Mouse (Mus musculus) embryo, embryonic 11.5 days (tissue): ENCODE data around the gene Ushbp1.

Source experiments
- DNase-seq: peaks from one replicate; pipeline ENCODE4 v3.0.0-alpha.2; 2012; ENCODE audit warnings: low read depth, low spot score

The Ushbp1 gene

GRCm38 (mm10) chr8:71394481-71394880 lies 1.1 kb downstream of the Ushbp1 start:
- no peak for DNase-seq

GRCm38 (mm10) chr8:71392871-71393270 lies 2.7 kb downstream of the Ushbp1 start:
- no peak for DNase-seq

DNA sequence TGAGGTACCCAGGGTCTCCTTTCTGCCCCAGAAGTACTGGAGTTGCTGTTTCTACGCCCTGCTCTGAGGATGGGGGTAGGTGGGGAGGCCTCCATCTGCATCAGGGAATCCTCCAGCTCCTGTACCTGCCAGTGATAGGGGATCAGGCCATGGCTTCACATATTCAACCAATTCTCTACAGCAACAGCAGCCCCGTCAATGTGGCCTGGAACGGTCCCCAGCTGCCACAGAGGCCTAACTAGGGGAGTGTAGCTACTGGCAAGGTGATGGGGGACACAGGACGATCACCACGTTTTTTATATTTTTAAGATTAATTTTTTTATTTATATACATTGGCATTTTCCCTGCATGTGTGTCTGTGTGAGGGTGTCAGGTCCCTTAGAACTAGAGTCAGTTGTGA lies 3.2 kb downstream of the Ushbp1 start:
- DNase-seq: no peak

GRCm38 (mm10) chr8:71391696-71392095 lies 3.9 kb downstream of the Ushbp1 start:
- no peak for DNase-seq

- DNase-seq: no peak
Measured at GRCm38 (mm10) chr8:71388267-71388666, 7.3 kb downstream of the Ushbp1 start.

- no peak for DNase-seq
Measured at GRCm38 (mm10) chr8:71385212-71385835, 10.3 kb downstream of the Ushbp1 start.

DNA sequence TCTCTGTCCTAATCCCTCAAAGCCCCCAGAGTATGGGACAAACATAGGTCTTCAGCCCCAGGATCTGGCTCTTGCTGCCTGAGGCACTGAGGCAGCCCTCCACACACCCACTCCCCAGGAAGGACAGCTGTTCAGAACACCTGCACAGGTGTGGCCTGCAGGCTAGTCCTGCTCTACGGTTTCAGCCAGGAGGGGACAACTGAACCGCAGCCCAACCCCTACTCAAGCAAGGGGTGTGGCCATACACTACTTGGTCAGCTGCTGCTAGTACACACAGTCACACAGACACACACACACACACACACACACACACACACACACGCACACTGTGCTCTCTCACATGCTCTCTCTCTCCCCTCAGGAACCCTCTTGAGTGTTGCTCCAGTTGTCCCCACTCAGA lies 11.7 kb downstream of the Ushbp1 start:
- DNase-seq: no peak

- DNase-seq: no peak
Measured at GRCm38 (mm10) chr8:71383396-71383795, 12.2 kb downstream of the Ushbp1 start.

DNA sequence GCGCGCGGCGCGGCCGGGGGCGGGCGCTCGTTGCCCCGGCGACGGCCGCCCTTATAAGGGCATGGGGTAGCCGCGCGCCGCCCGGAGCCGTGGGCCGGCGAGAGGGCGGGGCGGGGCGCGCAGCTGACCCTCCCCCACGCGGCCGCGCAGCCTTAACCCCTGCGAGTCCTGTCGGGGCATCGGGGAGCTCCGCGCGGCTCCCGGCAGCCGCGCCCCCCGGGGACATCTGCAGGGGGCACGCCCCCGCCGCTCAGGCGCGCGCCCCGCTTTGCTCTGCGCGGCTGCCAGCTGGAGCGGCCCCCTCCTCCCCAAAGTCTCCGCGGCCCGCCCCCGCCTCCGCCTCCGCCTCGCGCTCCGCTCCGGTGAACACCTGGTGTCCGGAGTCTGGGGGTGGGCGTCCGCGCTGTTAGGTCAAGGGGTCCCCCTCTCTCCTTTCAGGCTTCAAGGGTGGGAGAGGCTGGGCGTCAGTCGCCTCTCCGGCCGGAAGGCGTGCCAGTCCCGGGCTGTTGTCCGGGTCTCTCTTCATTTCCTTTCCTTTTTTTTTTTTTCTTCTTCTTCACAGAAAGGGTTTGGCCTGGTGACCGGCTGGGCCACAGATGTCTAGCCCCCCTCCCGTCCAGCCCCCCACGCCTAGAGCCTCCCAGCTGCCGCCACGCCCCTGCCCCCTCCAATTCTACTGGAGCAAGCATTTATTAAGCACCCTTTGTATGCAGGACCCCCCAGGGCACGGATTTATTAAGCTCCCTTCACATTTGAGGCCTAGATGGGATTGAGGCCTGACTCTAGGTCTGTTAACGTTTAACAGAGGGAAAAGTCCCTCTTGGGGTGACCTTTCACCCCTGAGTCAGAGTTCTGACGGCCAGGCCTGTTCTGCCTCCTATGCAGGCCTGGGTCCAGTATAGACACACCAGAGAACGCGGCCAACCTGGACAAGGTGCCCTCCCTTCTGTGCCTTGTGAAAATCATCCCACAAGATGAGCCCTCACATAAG lies 13.3 kb downstream of the Ushbp1 start:
- peak; percentile 77 for DNase-seq

DNA sequence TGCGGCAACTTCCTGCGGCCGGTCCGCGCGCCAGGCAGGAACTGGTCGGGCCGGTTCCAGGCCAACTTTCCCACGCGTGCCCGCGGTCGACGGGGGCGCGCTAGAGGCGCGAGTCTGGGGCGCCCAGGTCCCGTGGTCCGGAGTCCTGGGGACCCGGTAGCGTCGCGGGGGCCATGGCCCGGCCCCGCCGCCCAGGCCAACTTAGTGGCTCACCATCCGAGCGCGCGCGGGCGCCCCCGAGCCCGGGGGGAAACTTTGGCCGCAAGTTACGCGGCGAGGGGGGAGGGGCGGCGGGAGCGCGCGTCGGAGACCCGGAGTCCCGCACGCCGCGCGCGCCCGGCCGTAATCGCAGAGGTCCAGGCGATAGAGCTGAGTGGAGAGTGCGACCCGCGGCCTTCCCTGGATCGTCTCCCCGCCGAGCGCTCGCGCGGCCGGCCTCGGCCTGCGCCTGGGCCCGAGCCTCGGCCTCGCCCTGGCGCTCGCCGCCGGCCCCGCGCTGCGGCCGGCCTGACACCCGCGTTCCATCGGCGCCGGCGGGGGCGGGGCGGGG lies 14.1 kb downstream of the Ushbp1 start, which contains the start of gene Nr2f6:
TSS of gene Nr2f6 (minus strand) at position 540 of the 550 bp plus-strand sequence.
- peak; percentile 65 for DNase-seq

- DNase-seq: no peak
Measured at GRCm38 (mm10) chr8:71380178-71381171, 15.1 kb downstream of the Ushbp1 start.

GRCm38 (mm10) chr8:71379512-71380075 lies 16.0 kb downstream of the Ushbp1 start:
- DNase-seq: no peak

GRCm38 (mm10) chr8:71379008-71379407 lies 16.6 kb downstream of the Ushbp1 start:
- DNase-seq: no peak

DNA sequence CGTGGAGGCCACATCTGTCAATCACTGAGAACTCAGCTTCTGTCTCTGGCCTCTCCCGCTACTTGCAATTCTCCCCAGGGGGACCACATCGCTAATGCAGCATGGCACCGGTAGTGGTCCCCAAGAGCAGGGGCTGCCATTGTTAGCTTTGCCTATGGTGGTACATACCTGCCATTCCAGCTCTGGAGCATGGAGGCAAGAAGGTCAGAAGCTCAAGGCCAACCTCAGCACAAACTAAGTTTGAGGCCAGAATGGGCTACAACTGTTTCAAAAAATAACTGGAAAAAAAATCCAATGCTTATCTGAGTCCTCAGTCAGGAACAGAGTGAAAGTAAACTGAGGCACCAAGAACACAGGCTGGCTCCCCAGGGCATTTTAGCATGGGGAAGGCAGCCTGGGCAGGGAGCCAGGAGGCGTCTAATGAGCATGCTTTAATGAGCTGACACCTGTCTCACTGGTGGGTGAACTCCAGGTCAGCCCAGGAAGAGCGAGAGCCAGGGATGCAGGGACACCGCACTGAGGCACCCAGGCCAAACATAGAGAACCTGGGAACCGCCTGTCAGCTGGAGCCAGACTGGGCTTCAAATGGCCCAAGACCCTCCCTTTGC lies 19.1 kb downstream of the Ushbp1 start:
- DNase-seq: no peak

DNA sequence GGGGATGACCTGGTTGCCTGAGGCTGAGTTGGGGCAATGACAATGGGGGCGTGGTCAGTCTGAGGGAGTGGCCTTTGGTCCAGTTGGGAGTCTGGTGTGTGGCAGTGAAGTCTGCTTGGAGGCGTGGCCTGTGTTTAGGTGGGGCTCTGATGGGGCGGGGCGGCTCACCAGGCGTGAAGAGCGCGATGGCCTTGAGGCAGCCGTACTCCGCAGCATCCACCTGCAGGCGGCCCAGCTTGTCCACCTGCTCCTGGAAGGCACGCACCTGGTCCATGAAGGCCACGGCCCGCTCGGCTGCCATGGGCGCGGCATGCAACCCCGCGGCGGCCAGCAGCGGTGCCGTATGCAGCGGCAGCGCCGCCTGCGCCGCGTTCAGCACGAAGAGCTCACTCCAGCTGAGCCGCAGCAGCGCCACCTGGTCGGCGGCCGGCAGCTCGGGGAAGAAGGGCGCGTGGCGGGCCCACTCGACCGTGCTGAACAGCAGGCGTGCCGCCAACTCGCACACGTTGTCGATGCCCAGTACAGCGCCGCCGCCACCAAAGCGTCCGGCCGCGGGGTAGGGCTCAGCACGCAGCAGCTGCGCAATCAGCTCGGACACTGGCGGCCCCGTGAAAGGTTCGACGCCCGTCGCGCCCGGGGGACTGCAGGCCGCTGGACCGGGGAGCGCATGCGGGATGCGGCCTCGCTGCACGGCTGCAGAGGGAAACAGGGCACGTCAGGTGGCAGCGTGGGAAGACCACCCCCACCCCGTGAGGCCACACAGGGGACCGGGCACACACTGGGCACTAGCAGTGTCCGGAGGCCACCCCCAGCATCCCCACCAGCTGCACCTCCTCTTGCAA lies 19.8 kb downstream of the Ushbp1 start:
- DNase-seq: peak; percentile 43

DNA sequence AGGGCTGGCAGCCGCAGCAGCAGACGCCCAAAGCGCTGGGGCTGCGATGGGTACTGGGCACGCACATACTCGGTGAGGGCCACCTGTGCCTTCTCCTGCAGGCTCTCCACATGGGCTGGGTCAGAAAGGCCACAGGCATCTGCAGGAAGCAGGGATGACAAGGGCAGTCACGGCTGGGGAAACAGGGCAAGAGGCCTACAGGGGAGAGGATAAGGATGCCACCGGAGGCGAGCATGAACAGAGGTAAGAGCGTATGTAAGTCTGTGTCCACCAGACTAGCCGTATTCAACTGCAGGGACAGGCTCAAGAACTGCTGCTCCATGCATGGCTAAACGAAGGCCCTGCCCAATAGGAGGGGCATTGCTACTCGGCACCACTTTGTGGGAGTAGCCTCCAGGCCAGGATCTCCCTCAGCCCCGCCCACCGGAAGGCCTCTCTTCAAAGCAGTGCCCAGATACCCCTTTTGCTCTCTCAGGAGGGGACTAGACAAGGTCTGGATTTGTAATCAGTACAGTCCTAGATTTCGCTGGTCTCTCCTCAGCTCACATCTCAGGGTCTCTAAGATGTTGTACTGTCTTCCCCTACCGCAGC lies 20.9 kb downstream of the Ushbp1 start:
- DNase-seq: no peak

DNA sequence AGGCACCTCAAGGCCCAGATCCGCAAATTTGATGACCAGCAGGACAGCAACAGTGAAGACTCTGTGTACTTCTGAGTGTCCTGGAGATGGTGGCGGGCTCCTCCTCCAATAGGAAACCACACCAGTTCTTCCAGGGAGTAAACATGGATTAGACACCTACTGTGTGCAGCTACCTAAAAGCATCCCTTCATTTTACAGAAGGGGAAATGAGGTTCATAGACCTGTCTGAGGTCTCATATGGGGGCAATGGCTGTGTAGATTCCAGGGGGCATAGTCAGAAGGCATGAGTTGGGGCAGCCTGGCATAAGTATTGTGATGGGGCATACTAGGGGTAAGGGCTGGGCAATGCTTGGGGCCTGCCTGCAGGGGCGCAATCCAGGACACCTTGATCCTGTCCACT lies 22.6 kb downstream of the Ushbp1 start:
- DNase-seq: no peak

DNA sequence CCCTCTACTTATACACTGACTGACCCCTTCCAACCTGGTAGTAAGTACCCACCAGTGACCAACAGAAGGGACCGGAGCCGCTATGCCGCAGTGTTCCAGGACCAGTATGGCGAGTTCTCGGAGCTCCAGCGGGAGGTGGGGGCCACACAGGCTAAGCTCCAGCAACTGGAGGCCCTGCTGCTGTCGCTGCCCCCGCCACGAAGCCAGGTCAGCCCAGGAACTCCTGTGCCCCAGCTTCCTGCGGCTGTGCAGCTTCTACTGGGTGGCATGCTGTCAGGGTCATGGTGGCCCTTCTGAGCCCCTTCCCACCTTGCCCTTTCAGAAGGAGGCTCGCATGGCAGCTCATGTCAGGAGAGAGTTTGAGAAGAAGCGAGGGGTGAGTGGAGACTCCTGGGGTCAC lies 23.2 kb downstream of the Ushbp1 start:
- no peak for DNase-seq

GRCm38 (mm10) chr8:71371236-71371848 lies 24.3 kb downstream of the Ushbp1 start, which contains the start of gene Ocel1:
Ocel1 (plus strand) TSS chr8:71371298.
- DNase-seq: peak; percentile 98
